In the genomic region with DNA sequence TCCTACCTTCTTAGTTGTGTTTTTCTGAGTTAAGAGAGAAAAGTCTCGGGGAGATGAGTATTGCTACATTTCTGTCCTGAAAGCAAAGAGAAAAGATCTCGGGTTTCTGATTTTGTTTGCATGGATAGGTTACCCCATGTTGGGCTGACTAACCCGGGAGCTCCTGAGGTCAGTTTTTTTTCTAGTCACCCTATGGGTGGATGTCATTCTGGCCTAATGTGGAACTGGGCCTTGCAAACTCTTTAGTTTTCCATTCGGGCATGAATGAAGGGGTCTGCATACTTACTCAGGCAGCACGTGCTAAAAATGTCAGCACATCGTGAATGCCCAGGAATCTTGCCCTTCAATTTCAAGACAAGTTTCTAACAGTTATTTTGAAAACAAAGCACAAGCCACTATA, we compare ENCODE assay signal across 10 mouse cellular contexts. TPM values are rescaled to one million over a fixed set of nuclear protein-coding genes. Genes with fewer than 3 reads are reported as not detected.
A peak's percentile ranks its signal among the peaks of the same experiment; 100 is the strongest.
DNase-seq lines count a peak whose midpoint lies in the region; ATAC-seq and TF ChIP-seq lines count a peak whose summit lies in the region.
"Had no signal": no experiment of that assay in that cellular context is flagged by ENCODE, and none has a peak within 500 bp of the region (broad histone marks: within the 10 kb centered on the region; RNA-seq: fewer than 3 reads in every experiment).

No protein-coding gene starts in this region.

- no peaks in the 10 kb centered on the region for H3K9me3 ChIP-seq in intestine, postnatal 0 days (ENCODE audit: control insufficient read depth)
- no peaks in the 10 kb centered on the region for H3K9me3 ChIP-seq in neural tube, embryonic 11.5 days (ENCODE audit: control insufficient read depth, low read length)

- no peaks in the 10 kb centered on the region for H3K27me3 ChIP-seq in kidney, adult 2 months (replicated peaks; ENCODE audit: control insufficient read depth, insufficient read depth, low read length)
- no peaks in the 10 kb centered on the region for H3K27me3 ChIP-seq in intestine, postnatal 0 days (replicated peaks; ENCODE audit: control insufficient read depth, insufficient read depth, low read length)
- H3K27me3 ChIP-seq in neural tube, embryonic 11.5 days (ENCODE audit: control insufficient read depth, insufficient read depth, low read length), result no peaks in the 10 kb centered on the region

- whole genome bisulfite sequencing in kidney, adult 2 months, result 58% methylated on average over 6 of the region's 6 CpGs
- 60% methylated on average over 6 of the region's 6 CpGs for WGBS in intestine, postnatal 0 days
- WGBS in neural tube, embryonic 11.5 days, result 35% methylated on average over 6 of the region's 6 CpGs

- no peak for DNase-seq in kidney, adult 2 months
- DNase-seq in kidney, adult 9 months, result no peak
- peak; percentile 13 for DNase-seq in embryo, embryonic 9.5 days (ENCODE audit: extremely low spot score)
- no peak for DNase-seq in neural tube, embryonic 11.5 days (ENCODE audit: low spot score)
- DNase-seq in right cerebral cortex, adult 2 months (ENCODE audit: low spot score in 2 of 2), result no peak
- no peak for DNase-seq in Muller cell, postnatal 12 days (ENCODE audit: inconsistent ontology term)
- DNase-seq: kidney, adult 11 months had no signal

- H3K4me1 ChIP-seq in kidney, adult 2 months (ENCODE audit: control insufficient read depth, insufficient read depth, low read length), result no peaks in the 10 kb centered on the region
- H3K4me1 ChIP-seq in intestine, postnatal 0 days (replicated peaks; ENCODE audit: control insufficient read depth, insufficient read depth, low read length), result no peaks in the 10 kb centered on the region
- 0 out of 2 replicates have a peak, but pooled peaks cover 6% of the 10 kb centered on the region for H3K4me1 ChIP-seq in neural tube, embryonic 11.5 days (ENCODE audit: control insufficient read depth, insufficient read depth, low read length)

- ATAC-seq in intestine, postnatal 0 days, result no peak
- ATAC-seq in neural tube, embryonic 11.5 days (ENCODE audit: insufficient read depth, low FRiP score, low TSS enrichment), result no peak
- no peak for ATAC-seq in erythroid progenitor cell, adult 5-6 weeks (replicated peaks; ENCODE audit: low FRiP score, poor library complexity, severe bottlenecking)
- ATAC-seq: Patski had no signal

- H3K27ac ChIP-seq in kidney, adult 2 months (ENCODE audit: insufficient read depth, low read depth, low read length), result peak overlapping the region; percentile 42
- H3K27ac ChIP-seq in intestine, postnatal 0 days (ENCODE audit: low read depth, low read length), result no peak overlapping the region; the same call in 1 of the 2 replicates
- no peak overlapping the region for H3K27ac ChIP-seq in neural tube, embryonic 11.5 days (ENCODE audit: low read depth, low read length)

- H3K4me2 ChIP-seq in intestine, postnatal 0 days (replicated peaks; ENCODE audit: low read depth), result peak overlapping the region; percentile 91
- peak overlapping the region; percentile 74 for H3K4me2 ChIP-seq in neural tube, embryonic 11.5 days (ENCODE audit: low read depth)

- no peak for TF ChIP-seq POLR2A in kidney, adult 2 months (IDR thresholded peaks at IDR 0.05; ENCODE audit: low read depth, low read length)

- no peak for TF ChIP-seq CTCF in kidney, adult 2 months (conservative IDR thresholded peaks at IDR 0.05; ENCODE audit: insufficient read depth, insufficient read length, low read depth, low read length)
- TF ChIP-seq CTCF in intestine, postnatal 0 days (IDR thresholded peaks at IDR 0.05; ENCODE audit: low read depth), result no peak

- H3K36me3 ChIP-seq in kidney, adult 2 months (ENCODE audit: control insufficient read depth, insufficient read depth, low read length), result no peaks in the 10 kb centered on the region
- H3K36me3 ChIP-seq in intestine, postnatal 0 days (ENCODE audit: control insufficient read depth, insufficient read depth), result no peaks in the 10 kb centered on the region
- no peaks in the 10 kb centered on the region for H3K36me3 ChIP-seq in neural tube, embryonic 11.5 days (ENCODE audit: control insufficient read depth, insufficient read depth, low read length)

- peak overlapping the region; percentile 15; the same call in 1 of the 2 replicates for H3K4me3 ChIP-seq in kidney, adult 2 months (ENCODE audit: insufficient read depth, low read depth, low read length)
- H3K4me3 ChIP-seq in intestine, postnatal 0 days (ENCODE audit: low read depth, low read length), result peak overlapping the region; percentile 65
- no peak overlapping the region; the same call in 1 of the 2 replicates for H3K4me3 ChIP-seq in neural tube, embryonic 11.5 days (ENCODE audit: low read depth, low read length)

- H3K9ac ChIP-seq in intestine, postnatal 0 days (ENCODE audit: low read depth, low read length), result no peak overlapping the region
- H3K9ac ChIP-seq in neural tube, embryonic 11.5 days (ENCODE audit: low read length), result no peak overlapping the region

RNA-seq across cellular contexts. Expression of a gene that starts 1.2 kb away (rescaled TPM):
- 4.8 and 5.9 TPM in 2 replicates for polyA plus RNA-seq in kidney, adult 2 months (2012; rRNA removed)
- 7.2 and 7.8 TPM in 2 replicates for polyA plus RNA-seq in intestine, postnatal 0 days (2015; fragmentation: Nextera tagmentation; extraction: Ambion mirVana)
- polyA plus RNA-seq in neural tube, embryonic 11.5 days (2014; fragmentation: Nextera tagmentation; extraction: Ambion mirVana), result 4.2 and 4.3 TPM in 2 replicates
- 6.1 and 12.6 TPM in 2 replicates for total RNA-seq in erythroid progenitor cell, adult 5-6 weeks (2015; ENCODE audit: low replicate concordance)
- 3.8 and 4.7 TPM in 2 replicates for total RNA-seq in erythroid progenitor cell, adult 5-6 weeks (2017; ENCODE audit: low replicate concordance)
